Mouse (Mus musculus): ENCODE results near the gene Cuta. TPM values are rescaled to one million over a fixed set of nuclear protein-coding genes. Genes with fewer than 3 reads are reported as not detected.

The Cuta gene
- polyA plus RNA-seq, 1 experiment from 2014 or later: 179 TPM

GRCm38 (mm10) chr17:26941841-26942570 lies 2.6 kb upstream of the Cuta start:
- no peak for ATAC-seq (ENCODE audit: insufficient read depth, low FRiP score, low read depth)
- H3K4me1 ChIP-seq: peaks cover 42% of the 10 kb centered on the region
- no peaks in the 10 kb centered on the region for H3K9me3 ChIP-seq
- no peaks in the 10 kb centered on the region for H3K27me3 ChIP-seq (replicated peaks)
- H3K4me3 ChIP-seq (replicated peaks): peak overlapping the region; percentile 44
- peak overlapping the region; percentile 68; the same call in 1 of the 2 replicates for H3K27ac ChIP-seq
- WGBS: 18% methylated on average over 4 of the region's 4 CpGs
- no peak overlapping the region for H3K9ac ChIP-seq
- H3K4me2 ChIP-seq: peak overlapping the region; percentile 84
- H3K36me3 ChIP-seq: peaks cover 5% of the 10 kb centered on the region; the same call in 1 of the 2 replicates

- H3K4me1 ChIP-seq: peaks cover 36% of the 10 kb centered on the region
- peak within 1 kb of the TSS; percentile 63 for H3K4me3 ChIP-seq (replicated peaks)
- peak within 1 kb of the TSS; percentile 95 for H3K27ac ChIP-seq
- no peak for ATAC-seq (ENCODE audit: insufficient read depth, low FRiP score, low read depth)
- no peaks in the 10 kb centered on the region for H3K27me3 ChIP-seq (replicated peaks)
- H3K36me3 ChIP-seq: peaks cover 12% of the 10 kb centered on the region
- peak within 1 kb of the TSS; percentile 84 for H3K4me2 ChIP-seq
- WGBS: 3% methylated on average over 16 of the region's 24 CpGs
- H3K9me3 ChIP-seq: no peaks in the 10 kb centered on the region
- peak within 1 kb of the TSS; percentile 66; the same call in 1 of the 2 replicates for H3K9ac ChIP-seq
Measured at GRCm38 (mm10) chr17:26941031-26941789, 1.8 kb upstream of the Cuta start, which contains the start of gene Syngap1. Syngap1 (plus strand) TSS chr17:26941253.

- Histone ChIP-seq H3K27ac (peak overlapping the region; percentile 95), H3K36me3 (peaks cover 19% of the 10 kb centered on the region), H3K9me3 (no peaks in the 10 kb centered on the region), H3K4me1 (peaks cover 27% of the 10 kb centered on the region), H3K4me3 (replicated peaks) (peak overlapping the region; percentile 63), H3K4me2 (peak overlapping the region; percentile 84), H3K27me3 (replicated peaks) (no peaks in the 10 kb centered on the region), H3K9ac (peak overlapping the region; percentile 66; the same call in 1 of the 2 replicates)
- ATAC-seq (ENCODE audit: insufficient read depth, low FRiP score, low read depth): no peak
- 2% methylated on average over 3 of the region's 3 CpGs for WGBS
Measured at GRCm38 (mm10) chr17:26939973-26940300, 568 bp upstream of the Cuta start.

GRCm38 (mm10) chr17:26938731-26939130 lies 638 bp downstream of the Cuta start:
- H3K4me1 ChIP-seq: peaks cover 33% of the 10 kb centered on the region
- under 1% methylated on average over 22 of the region's 22 CpGs for WGBS
- H3K27me3 ChIP-seq (replicated peaks): no peaks in the 10 kb centered on the region
- no peak for ATAC-seq (ENCODE audit: insufficient read depth, low FRiP score, low read depth)
- peak overlapping the region; percentile 90 for H3K27ac ChIP-seq
- peak overlapping the region; percentile 63 for H3K4me3 ChIP-seq (replicated peaks)
- H3K9me3 ChIP-seq: no peaks in the 10 kb centered on the region
- peaks cover 24% of the 10 kb centered on the region for H3K36me3 ChIP-seq
- H3K9ac ChIP-seq: peak overlapping the region; percentile 67
- H3K4me2 ChIP-seq: peak overlapping the region; percentile 96

GRCm38 (mm10) chr17:26937883-26938695 lies 1.3 kb downstream of the Cuta start:
- no peak for ATAC-seq (ENCODE audit: insufficient read depth, low FRiP score, low read depth)
- H3K27ac ChIP-seq: peak overlapping the region; percentile 90
- peak overlapping the region; percentile 67 for H3K9ac ChIP-seq
- peaks cover 38% of the 10 kb centered on the region for H3K4me1 ChIP-seq
- peak overlapping the region; percentile 96 for H3K4me2 ChIP-seq
- H3K9me3 ChIP-seq: no peaks in the 10 kb centered on the region
- peak overlapping the region; percentile 63 for H3K4me3 ChIP-seq (replicated peaks)
- H3K27me3 ChIP-seq (replicated peaks): no peaks in the 10 kb centered on the region
- H3K36me3 ChIP-seq: peaks cover 24% of the 10 kb centered on the region
- 49% methylated on average over 16 of the region's 16 CpGs for WGBS

- 86% methylated on average over 15 of the region's 15 CpGs for WGBS
- ATAC-seq (ENCODE audit: insufficient read depth, low FRiP score, low read depth): no peak
- H3K27ac ChIP-seq: no peak overlapping the region
- H3K27me3 ChIP-seq (replicated peaks): no peaks in the 10 kb centered on the region
- no peaks in the 10 kb centered on the region for H3K9me3 ChIP-seq
- H3K9ac ChIP-seq: no peak overlapping the region
- H3K4me3 ChIP-seq (replicated peaks): no peak overlapping the region
- H3K36me3 ChIP-seq: peaks cover 24% of the 10 kb centered on the region
- no peak overlapping the region for H3K4me2 ChIP-seq
- peaks cover 44% of the 10 kb centered on the region for H3K4me1 ChIP-seq
Measured at GRCm38 (mm10) chr17:26936921-26937695, 2.3 kb downstream of the Cuta start.

GRCm38 (mm10) chr17:26936453-26936852 lies 2.9 kb downstream of the Cuta start:
- Histone ChIP-seq H3K4me2 (no peak overlapping the region), H3K4me3 (replicated peaks) (no peak overlapping the region), H3K9ac (no peak overlapping the region), H3K36me3 (peaks cover 24% of the 10 kb centered on the region), H3K9me3 (no peaks in the 10 kb centered on the region), H3K4me1 (peaks cover 44% of the 10 kb centered on the region), H3K27me3 (replicated peaks) (no peaks in the 10 kb centered on the region), H3K27ac (no peak overlapping the region)
- no peak for ATAC-seq (ENCODE audit: insufficient read depth, low FRiP score, low read depth)
- 77% methylated on average over 12 of the region's 12 CpGs for WGBS

GRCm38 (mm10) chr17:26935027-26935426 lies 4.3 kb downstream of the Cuta start:
- Histone ChIP-seq H3K9me3 (no peaks in the 10 kb centered on the region), H3K9ac (no peak overlapping the region), H3K36me3 (peaks cover 24% of the 10 kb centered on the region), H3K4me2 (no peak overlapping the region), H3K27me3 (replicated peaks) (no peaks in the 10 kb centered on the region), H3K4me1 (peaks cover 34% of the 10 kb centered on the region), H3K4me3 (replicated peaks) (no peak overlapping the region), H3K27ac (no peak overlapping the region)
- WGBS: 86% methylated on average over 9 of the region's 9 CpGs
- ATAC-seq (ENCODE audit: insufficient read depth, low FRiP score, low read depth): no peak

GRCm38 (mm10) chr17:26933885-26934827 lies 5.2 kb downstream of the Cuta start:
- ATAC-seq (ENCODE audit: insufficient read depth, low FRiP score, low read depth): no peak
- peak overlapping the region; percentile 81 for H3K4me2 ChIP-seq
- H3K9ac ChIP-seq: peak overlapping the region; percentile 51; the same call in 1 of the 2 replicates
- no peaks in the 10 kb centered on the region for H3K27me3 ChIP-seq (replicated peaks)
- 73% methylated on average over 16 of the region's 16 CpGs for WGBS
- H3K36me3 ChIP-seq: peaks cover 25% of the 10 kb centered on the region
- peaks cover 32% of the 10 kb centered on the region for H3K4me1 ChIP-seq
- peak overlapping the region; percentile 65 for H3K4me3 ChIP-seq (replicated peaks)
- H3K27ac ChIP-seq: no peak overlapping the region; the same call in 1 of the 2 replicates
- no peaks in the 10 kb centered on the region for H3K9me3 ChIP-seq

GRCm38 (mm10) chr17:26933419-26933818 lies 6.0 kb downstream of the Cuta start:
- Histone ChIP-seq H3K9me3 (no peaks in the 10 kb centered on the region), H3K36me3 (peaks cover 31% of the 10 kb centered on the region), H3K27me3 (replicated peaks) (no peaks in the 10 kb centered on the region), H3K27ac (peak overlapping the region; percentile 90), H3K4me1 (peaks cover 28% of the 10 kb centered on the region), H3K4me2 (peak overlapping the region; percentile 81), H3K4me3 (replicated peaks) (peak overlapping the region; percentile 65), H3K9ac (peak overlapping the region; percentile 51)
- ATAC-seq (ENCODE audit: insufficient read depth, low FRiP score, low read depth): peak; percentile 2; the same call in 1 of the 2 replicates
- 10% methylated on average over 12 of the region's 13 CpGs for WGBS

All from stomach, embryonic 15.5 days (tissue).